Mouse (Mus musculus): ENCODE data around the gene Irf2bp2. TPM values are rescaled to one million over a fixed set of nuclear protein-coding genes. Genes with fewer than 3 reads are reported as not detected.

The Irf2bp2 gene
- polyA plus RNA-seq, 1 experiment from 2014 or later, result 8.0 TPM

GRCm38 (mm10) chr8:126567674-126568073 lies 26.1 kb downstream of the Irf2bp2 start:
- Histone ChIP-seq H3K4me1 (ENCODE audit: control insufficient read depth, insufficient read depth, low read depth, low read length) (peaks cover 21% of the 10 kb centered on the region), H3K27me3 (replicated peaks; ENCODE audit: control insufficient read depth, insufficient read depth, low read length) (no peaks in the 10 kb centered on the region), H3K4me3 (ENCODE audit: low read length) (no peak overlapping the region), H3K4me2 (ENCODE audit: low read length) (no peak overlapping the region), H3K9me3 (ENCODE audit: control insufficient read depth, low read length) (no peaks in the 10 kb centered on the region), H3K27ac (ENCODE audit: low read depth, low read length) (no peak overlapping the region), H3K9ac (ENCODE audit: low read depth, low read length) (no peak overlapping the region), H3K36me3 (ENCODE audit: control insufficient read depth, insufficient read depth, low read length) (no peaks in the 10 kb centered on the region)
- WGBS, result 61% methylated on average over 2 of the region's 2 CpGs
- ATAC-seq, result peak; percentile 2; the same call in 1 of the 2 replicates

GRCm38 (mm10) chr8:126566446-126567062 lies 27.2 kb downstream of the Irf2bp2 start:
- Histone ChIP-seq H3K27me3 (replicated peaks; ENCODE audit: control insufficient read depth, insufficient read depth, low read length) (no peaks in the 10 kb centered on the region), H3K36me3 (ENCODE audit: control insufficient read depth, insufficient read depth, low read length) (no peaks in the 10 kb centered on the region), H3K4me3 (ENCODE audit: low read length) (no peak overlapping the region), H3K9ac (ENCODE audit: low read depth, low read length) (0 out of 2 replicates have a peak overlapping the region, but pooled peaks have one; percentile 1), H3K4me1 (ENCODE audit: control insufficient read depth, insufficient read depth, low read depth, low read length) (peaks cover 21% of the 10 kb centered on the region), H3K27ac (ENCODE audit: low read depth, low read length) (peak overlapping the region; percentile 62), H3K4me2 (ENCODE audit: low read length) (peak overlapping the region; percentile 0; the same call in 1 of the 2 replicates), H3K9me3 (ENCODE audit: control insufficient read depth, low read length) (no peaks in the 10 kb centered on the region)
- peak; percentile 79 for ATAC-seq
- 8% methylated on average over 14 of the region's 14 CpGs for WGBS

GRCm38 (mm10) chr8:126565954-126566445 lies 27.8 kb downstream of the Irf2bp2 start:
- Histone ChIP-seq H3K27me3 (replicated peaks; ENCODE audit: control insufficient read depth, insufficient read depth, low read length) (no peaks in the 10 kb centered on the region), H3K4me2 (ENCODE audit: low read length) (no peak overlapping the region), H3K4me3 (ENCODE audit: low read length) (no peak overlapping the region), H3K9me3 (ENCODE audit: control insufficient read depth, low read length) (no peaks in the 10 kb centered on the region), H3K27ac (ENCODE audit: low read depth, low read length) (peak overlapping the region; percentile 62), H3K4me1 (ENCODE audit: control insufficient read depth, insufficient read depth, low read depth, low read length) (peaks cover 21% of the 10 kb centered on the region), H3K36me3 (ENCODE audit: control insufficient read depth, insufficient read depth, low read length) (no peaks in the 10 kb centered on the region), H3K9ac (ENCODE audit: low read depth, low read length) (no peak overlapping the region)
- 56% methylated on average over 6 of the region's 6 CpGs for WGBS
- ATAC-seq, result no peak

GRCm38 (mm10) chr8:126565231-126565781 lies 28.5 kb downstream of the Irf2bp2 start:
- no peak overlapping the region for H3K4me3 ChIP-seq (ENCODE audit: low read length)
- ATAC-seq, result no peak
- H3K9me3 ChIP-seq (ENCODE audit: control insufficient read depth, low read length), result no peaks in the 10 kb centered on the region
- H3K4me2 ChIP-seq (ENCODE audit: low read length), result no peak overlapping the region
- H3K36me3 ChIP-seq (ENCODE audit: control insufficient read depth, insufficient read depth, low read length), result no peaks in the 10 kb centered on the region
- WGBS, result 87% methylated on average over 6 of the region's 6 CpGs
- H3K27me3 ChIP-seq (replicated peaks; ENCODE audit: control insufficient read depth, insufficient read depth, low read length), result no peaks in the 10 kb centered on the region
- H3K27ac ChIP-seq (ENCODE audit: low read depth, low read length), result no peak overlapping the region
- H3K4me1 ChIP-seq (ENCODE audit: control insufficient read depth, insufficient read depth, low read depth, low read length), result peaks cover 21% of the 10 kb centered on the region
- H3K9ac ChIP-seq (ENCODE audit: low read depth, low read length), result no peak overlapping the region

GRCm38 (mm10) chr8:126564551-126565154 lies 29.1 kb downstream of the Irf2bp2 start:
- 83% methylated on average over 9 of the region's 9 CpGs for WGBS
- Histone ChIP-seq H3K9ac (ENCODE audit: low read depth, low read length) (no peak overlapping the region), H3K4me3 (ENCODE audit: low read length) (no peak overlapping the region), H3K36me3 (ENCODE audit: control insufficient read depth, insufficient read depth, low read length) (no peaks in the 10 kb centered on the region), H3K9me3 (ENCODE audit: control insufficient read depth, low read length) (no peaks in the 10 kb centered on the region), H3K27me3 (replicated peaks; ENCODE audit: control insufficient read depth, insufficient read depth, low read length) (no peaks in the 10 kb centered on the region), H3K27ac (ENCODE audit: low read depth, low read length) (no peak overlapping the region), H3K4me1 (ENCODE audit: control insufficient read depth, insufficient read depth, low read depth, low read length) (peaks cover 15% of the 10 kb centered on the region), H3K4me2 (ENCODE audit: low read length) (no peak overlapping the region)
- ATAC-seq, result no peak

GRCm38 (mm10) chr8:126561316-126561841 lies 32.4 kb downstream of the Irf2bp2 start:
- no peaks in the 10 kb centered on the region for H3K36me3 ChIP-seq (ENCODE audit: control insufficient read depth, insufficient read depth, low read length)
- H3K4me3 ChIP-seq (ENCODE audit: low read length), result no peak overlapping the region
- WGBS, result 95% methylated on average over 4 of the region's 4 CpGs
- H3K4me1 ChIP-seq (ENCODE audit: control insufficient read depth, insufficient read depth, low read depth, low read length), result peaks cover 4% of the 10 kb centered on the region
- no peak overlapping the region for H3K27ac ChIP-seq (ENCODE audit: low read depth, low read length)
- H3K9ac ChIP-seq (ENCODE audit: low read depth, low read length), result no peak overlapping the region
- no peaks in the 10 kb centered on the region for H3K9me3 ChIP-seq (ENCODE audit: control insufficient read depth, low read length)
- H3K27me3 ChIP-seq (replicated peaks; ENCODE audit: control insufficient read depth, insufficient read depth, low read length), result no peaks in the 10 kb centered on the region
- ATAC-seq, result no peak
- H3K4me2 ChIP-seq (ENCODE audit: low read length), result no peak overlapping the region

GRCm38 (mm10) chr8:126558400-126558953 lies 35.3 kb downstream of the Irf2bp2 start:
- H3K4me2 ChIP-seq (ENCODE audit: low read length), result no peak overlapping the region
- 91% methylated on average over 13 of the region's 13 CpGs for WGBS
- no peak for ATAC-seq
- H3K9me3 ChIP-seq (ENCODE audit: control insufficient read depth, low read length), result no peaks in the 10 kb centered on the region
- no peak overlapping the region for H3K4me3 ChIP-seq (ENCODE audit: low read length)
- H3K4me1 ChIP-seq (ENCODE audit: control insufficient read depth, insufficient read depth, low read depth, low read length), result no peaks in the 10 kb centered on the region
- H3K36me3 ChIP-seq (ENCODE audit: control insufficient read depth, insufficient read depth, low read length), result no peaks in the 10 kb centered on the region
- H3K9ac ChIP-seq (ENCODE audit: low read depth, low read length), result no peak overlapping the region
- H3K27ac ChIP-seq (ENCODE audit: low read depth, low read length), result no peak overlapping the region
- H3K27me3 ChIP-seq (replicated peaks; ENCODE audit: control insufficient read depth, insufficient read depth, low read length), result no peaks in the 10 kb centered on the region

- Histone ChIP-seq H3K4me1 (ENCODE audit: control insufficient read depth, insufficient read depth, low read depth, low read length) (no peaks in the 10 kb centered on the region), H3K9ac (ENCODE audit: low read depth, low read length) (no peak overlapping the region), H3K27me3 (replicated peaks; ENCODE audit: control insufficient read depth, insufficient read depth, low read length) (no peaks in the 10 kb centered on the region), H3K27ac (ENCODE audit: low read depth, low read length) (no peak overlapping the region), H3K9me3 (ENCODE audit: control insufficient read depth, low read length) (no peaks in the 10 kb centered on the region), H3K4me3 (ENCODE audit: low read length) (no peak overlapping the region), H3K36me3 (ENCODE audit: control insufficient read depth, insufficient read depth, low read length) (no peaks in the 10 kb centered on the region), H3K4me2 (ENCODE audit: low read length) (no peak overlapping the region)
- ATAC-seq, result no peak
- 22% methylated on average over 9 of the region's 9 CpGs for WGBS
Measured at GRCm38 (mm10) chr8:126557403-126557802, 36.4 kb downstream of the Irf2bp2 start.

- 89% methylated on average over 5 of the region's 5 CpGs for WGBS
- H3K36me3 ChIP-seq (ENCODE audit: control insufficient read depth, insufficient read depth, low read length), result no peaks in the 10 kb centered on the region
Measured at GRCm38 (mm10) chr8:126556691-126557090, 37.1 kb downstream of the Irf2bp2 start.

More at GRCm38 (mm10) chr8:126556691-126557090, 37.1 kb downstream of the Irf2bp2 start:
- H3K4me3 ChIP-seq (ENCODE audit: low read length), result no peak overlapping the region
- no peak overlapping the region for H3K4me2 ChIP-seq (ENCODE audit: low read length)
- H3K4me1 ChIP-seq (ENCODE audit: control insufficient read depth, insufficient read depth, low read depth, low read length), result no peaks in the 10 kb centered on the region
- no peak overlapping the region for H3K27ac ChIP-seq (ENCODE audit: low read depth, low read length)
- H3K9me3 ChIP-seq (ENCODE audit: control insufficient read depth, low read length), result no peaks in the 10 kb centered on the region
- ATAC-seq, result no peak
- no peak overlapping the region for H3K9ac ChIP-seq (ENCODE audit: low read depth, low read length)
- H3K27me3 ChIP-seq (replicated peaks; ENCODE audit: control insufficient read depth, insufficient read depth, low read length), result no peaks in the 10 kb centered on the region

Data from hindbrain, embryonic 16.5 days (tissue).